Mouse (Mus musculus): Measurements from ENCODE around the gene Twf2. TPM values are rescaled to one million over a fixed set of nuclear protein-coding genes. Genes with fewer than 3 reads are reported as not detected.

Gene Twf2
- total and polyA plus RNA-seq, 3 experiments = 182 to 251 (median 219) TPM

DNA sequence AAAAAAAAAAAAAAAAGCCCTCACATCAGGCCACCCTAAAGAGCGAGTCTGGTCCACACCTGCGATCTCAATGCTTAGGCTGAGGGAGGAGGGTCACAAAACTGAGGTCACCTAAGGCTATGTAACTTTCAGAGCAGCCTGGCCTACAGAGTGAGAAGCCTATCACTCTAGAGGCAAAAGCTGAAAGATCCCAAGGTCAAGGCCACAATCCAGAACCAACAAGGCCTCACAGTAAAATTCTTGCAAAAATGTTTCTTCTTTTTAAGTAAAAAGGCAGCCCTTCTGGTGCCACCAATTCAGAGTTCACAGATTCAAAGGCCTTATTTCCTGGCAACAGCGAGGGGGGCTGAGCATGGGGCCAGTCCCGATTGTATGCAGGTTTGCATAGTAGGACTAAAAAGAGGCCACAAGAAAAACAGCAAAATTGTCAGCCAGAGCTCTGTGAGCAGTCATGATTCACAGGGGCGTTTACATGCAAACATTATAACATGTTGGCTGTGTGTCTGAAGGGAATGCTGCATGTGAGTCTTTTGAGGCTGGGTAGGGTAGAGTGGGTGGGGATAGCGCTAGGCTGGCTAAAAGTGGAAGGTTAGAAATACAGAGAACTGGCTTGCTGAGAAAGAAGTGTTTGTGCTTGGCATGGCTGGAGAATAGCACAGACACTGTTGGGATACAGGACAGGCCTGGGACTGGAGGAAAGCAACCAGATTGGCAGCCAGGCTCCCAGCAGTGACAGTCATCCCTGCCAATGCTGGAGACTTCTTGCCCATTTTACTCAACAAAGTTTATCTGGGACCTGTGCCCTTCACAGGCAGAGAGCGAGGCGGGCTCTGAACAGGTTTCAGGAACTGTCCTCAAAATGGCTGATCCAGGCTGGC, 8.7 kb upstream of the Twf2 start:
- intact Hi-C loops (cut with DNase I) = no loop called here
- TF ChIP-seq CTCF (IDR thresholded peaks at IDR 0.05) = no peak
- TF ChIP-seq POLR2A (IDR thresholded peaks at IDR 0.05; ENCODE audit: insufficient read depth, low read depth, low read length) = no peak
- TF ChIP-seq EP300 (IDR thresholded peaks at IDR 0.05; ENCODE audit: insufficient read depth, low read depth, low read length) = no peak
- DNase-seq = no peak
- H3K79me2 ChIP-seq (replicated peaks; ENCODE audit: control insufficient read depth, insufficient read depth, low read length) = no peaks in the 10 kb centered on the region
- peaks cover 2% of the 10 kb centered on the region for H3K4me1 ChIP-seq (ENCODE audit: control insufficient read depth, insufficient read depth, low read length)
- no peak overlapping the region for H3K9ac ChIP-seq (ENCODE audit: low read depth, low read length)
- H3K27me3 ChIP-seq (ENCODE audit: control insufficient read depth, insufficient read depth, low read length) = no peaks in the 10 kb centered on the region
- H3K27ac ChIP-seq = no peak overlapping the region
- WGBS = 82% methylated on average over 8 of the region's 8 CpGs
- no peaks in the 10 kb centered on the region for H3K36me3 ChIP-seq (ENCODE audit: control insufficient read depth, insufficient read depth, low read length)
- H3K4me3 ChIP-seq = no peak overlapping the region

DNA sequence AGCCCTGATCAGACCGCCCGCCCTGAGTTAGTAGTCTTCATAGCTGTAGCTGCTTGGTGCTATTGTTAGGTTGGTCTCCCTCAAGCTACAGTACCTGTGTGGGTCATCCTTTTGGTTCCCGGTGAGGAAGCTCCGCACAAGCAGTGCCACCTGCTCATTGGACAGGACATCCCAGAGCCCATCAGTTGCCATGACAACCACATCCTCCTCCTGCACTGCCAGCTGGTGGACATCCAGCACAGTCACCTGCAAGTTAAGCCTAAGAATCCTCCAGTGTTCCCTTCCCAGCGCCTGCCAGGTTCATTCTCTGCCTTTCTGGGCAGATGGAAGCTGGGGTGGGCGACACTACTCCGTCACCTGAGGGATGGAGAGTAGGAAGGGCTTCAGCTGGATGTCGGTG, 7.2 kb upstream of the Twf2 start:
- peaks cover 4% of the 10 kb centered on the region for H3K4me1 ChIP-seq (ENCODE audit: control insufficient read depth, insufficient read depth, low read length)
- intact Hi-C loops (cut with DNase I) = loop anchor here (5.0 kb wide), 1 partner anchor 33 kb away; no protein-coding TSS in a partner anchor
- no peaks in the 10 kb centered on the region for H3K79me2 ChIP-seq (replicated peaks; ENCODE audit: control insufficient read depth, insufficient read depth, low read length)
- H3K4me3 ChIP-seq = no peak overlapping the region
- WGBS = 88% methylated on average over 8 of the region's 8 CpGs
- H3K36me3 ChIP-seq (ENCODE audit: control insufficient read depth, insufficient read depth, low read length) = no peaks in the 10 kb centered on the region
- H3K27me3 ChIP-seq (ENCODE audit: control insufficient read depth, insufficient read depth, low read length) = no peaks in the 10 kb centered on the region
- no peak overlapping the region for H3K27ac ChIP-seq
- H3K9ac ChIP-seq (ENCODE audit: low read depth, low read length) = no peak overlapping the region
- DNase-seq = no peak
- TF ChIP-seq EP300 (IDR thresholded peaks at IDR 0.05; ENCODE audit: insufficient read depth, low read depth, low read length) (no peak), POLR2A (IDR thresholded peaks at IDR 0.05; ENCODE audit: insufficient read depth, low read depth, low read length) (no peak), CTCF (IDR thresholded peaks at IDR 0.05) (no peak)

DNA sequence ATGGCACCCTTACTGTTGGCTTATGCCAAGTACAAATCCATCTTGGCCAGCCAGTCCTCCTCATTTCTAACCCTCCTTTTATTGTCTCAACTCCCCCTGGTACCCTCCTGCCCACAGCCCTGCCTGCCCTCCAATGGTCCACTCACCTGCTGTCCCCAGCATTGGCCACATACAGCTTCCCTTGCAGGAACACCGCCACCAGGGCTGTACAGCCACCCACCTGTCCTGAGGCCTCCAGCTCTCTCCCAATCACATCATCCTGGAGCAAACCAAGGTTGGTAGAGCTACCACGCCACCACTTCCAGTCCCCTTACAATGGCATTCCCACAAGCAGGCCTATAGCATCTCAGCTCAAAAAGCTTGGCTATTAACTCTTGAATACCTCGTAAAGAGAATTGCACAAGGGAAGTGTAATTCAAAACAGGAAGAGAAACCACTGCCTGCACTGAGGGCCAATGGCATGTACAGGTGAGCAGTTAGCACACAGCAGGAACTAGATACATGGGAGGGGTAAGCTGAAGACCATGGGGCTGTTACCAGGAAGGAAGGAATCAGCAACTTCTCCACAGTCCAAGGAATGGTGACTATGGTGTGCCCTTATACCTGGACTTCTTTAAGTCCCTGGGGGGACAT, 5.7 kb upstream of the Twf2 start:
- TF ChIP-seq CTCF (IDR thresholded peaks at IDR 0.05) (no peak), EP300 (IDR thresholded peaks at IDR 0.05; ENCODE audit: insufficient read depth, low read depth, low read length) (no peak), POLR2A (IDR thresholded peaks at IDR 0.05; ENCODE audit: insufficient read depth, low read depth, low read length) (no peak)
- peaks cover 4% of the 10 kb centered on the region for H3K4me1 ChIP-seq (ENCODE audit: control insufficient read depth, insufficient read depth, low read length)
- no peak for DNase-seq
- no peak overlapping the region for H3K4me3 ChIP-seq
- no peaks in the 10 kb centered on the region for H3K79me2 ChIP-seq (replicated peaks; ENCODE audit: control insufficient read depth, insufficient read depth, low read length)
- no peaks in the 10 kb centered on the region for H3K36me3 ChIP-seq (ENCODE audit: control insufficient read depth, insufficient read depth, low read length)
- 91% methylated on average over 3 of the region's 3 CpGs for WGBS
- no peak overlapping the region for H3K27ac ChIP-seq
- intact Hi-C loops (cut with DNase I) = loop anchor here (5.0 kb wide), 1 partner anchor 35 kb away; no protein-coding TSS in a partner anchor
- H3K27me3 ChIP-seq (ENCODE audit: control insufficient read depth, insufficient read depth, low read length) = no peaks in the 10 kb centered on the region
- no peak overlapping the region for H3K9ac ChIP-seq (ENCODE audit: low read depth, low read length)

DNA sequence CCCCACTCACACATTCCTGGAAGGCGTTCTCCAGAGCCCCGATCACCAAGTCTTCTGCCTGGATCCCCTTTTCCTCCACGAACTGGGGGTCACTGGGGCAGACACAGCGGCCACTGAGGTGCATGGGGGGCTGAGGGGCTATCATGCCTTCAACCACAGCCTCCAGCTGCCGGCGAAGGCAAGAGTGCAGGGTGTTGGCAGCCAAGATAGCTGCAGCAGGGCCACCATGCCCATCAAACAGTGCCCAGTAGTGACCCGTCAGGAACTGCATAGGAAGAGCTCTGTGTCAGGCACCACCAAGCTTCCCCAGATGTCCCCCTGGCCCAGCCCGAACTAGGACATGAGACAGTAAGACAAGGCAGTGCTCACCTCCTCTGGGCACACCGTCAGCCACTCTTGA, 5.2 kb upstream of the Twf2 start:
- TF ChIP-seq POLR2A (IDR thresholded peaks at IDR 0.05; ENCODE audit: insufficient read depth, low read depth, low read length) (no peak), CTCF (IDR thresholded peaks at IDR 0.05) (no peak), EP300 (IDR thresholded peaks at IDR 0.05; ENCODE audit: insufficient read depth, low read depth, low read length) (no peak)
- no peak overlapping the region for H3K27ac ChIP-seq
- intact Hi-C loops (cut with DNase I) = loop anchor here (2.0 to 5.0 kb wide), 2 partner anchors 27 to 35 kb away; partner anchors contain the start of gene Wdr82
- DNase-seq = no peak
- no peaks in the 10 kb centered on the region for H3K36me3 ChIP-seq (ENCODE audit: control insufficient read depth, insufficient read depth, low read length)
- H3K4me3 ChIP-seq = no peak overlapping the region
- H3K27me3 ChIP-seq (ENCODE audit: control insufficient read depth, insufficient read depth, low read length) = no peaks in the 10 kb centered on the region
- 94% methylated on average over 9 of the region's 9 CpGs for WGBS
- no peaks in the 10 kb centered on the region for H3K79me2 ChIP-seq (replicated peaks; ENCODE audit: control insufficient read depth, insufficient read depth, low read length)
- peaks cover 7% of the 10 kb centered on the region for H3K4me1 ChIP-seq (ENCODE audit: control insufficient read depth, insufficient read depth, low read length)
- H3K9ac ChIP-seq (ENCODE audit: low read depth, low read length) = no peak overlapping the region

DNA sequence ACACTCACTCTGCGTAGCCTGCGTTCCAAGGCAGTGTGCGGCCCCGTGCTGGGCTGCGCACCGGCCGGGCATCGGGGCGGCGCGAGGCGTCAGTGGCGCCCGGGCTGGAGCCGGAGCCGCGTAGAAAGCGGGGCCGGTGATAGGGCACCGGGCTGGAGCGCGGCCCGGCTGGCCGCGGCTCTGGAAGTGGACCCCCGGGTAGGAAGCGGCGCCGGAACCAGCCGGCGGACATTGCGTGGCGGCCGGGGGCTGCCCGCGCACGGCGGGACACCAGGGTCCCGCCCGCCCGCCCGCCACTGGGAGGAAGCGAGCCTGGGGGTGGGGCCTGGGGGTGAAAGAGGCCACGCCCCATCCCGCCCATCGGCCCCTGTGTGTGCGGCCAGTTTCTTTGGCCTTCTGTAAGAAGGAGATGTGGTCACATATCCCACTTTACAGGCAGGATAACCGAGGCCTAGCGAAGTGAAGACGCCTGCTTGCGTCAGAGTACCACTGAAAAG, 3.9 kb upstream of the Twf2 start:
- Histone ChIP-seq H3K36me3 (ENCODE audit: control insufficient read depth, insufficient read depth, low read length) (no peaks in the 10 kb centered on the region), H3K4me3 (peak overlapping the region; percentile 66), H3K9ac (ENCODE audit: low read depth, low read length) (peak overlapping the region; percentile 92), H3K79me2 (replicated peaks; ENCODE audit: control insufficient read depth, insufficient read depth, low read length) (no peaks in the 10 kb centered on the region), H3K27me3 (ENCODE audit: control insufficient read depth, insufficient read depth, low read length) (no peaks in the 10 kb centered on the region), H3K27ac (peak overlapping the region; percentile 81), H3K4me1 (ENCODE audit: control insufficient read depth, insufficient read depth, low read length) (peaks cover 10% of the 10 kb centered on the region)
- 1% methylated on average over 47 of the region's 51 CpGs for WGBS
- TF ChIP-seq CTCF (IDR thresholded peaks at IDR 0.05) (no peak), POLR2A (IDR thresholded peaks at IDR 0.05; ENCODE audit: insufficient read depth, low read depth, low read length) (peak; percentile 85), EP300 (IDR thresholded peaks at IDR 0.05; ENCODE audit: insufficient read depth, low read depth, low read length) (0 out of 2 replicates have a peak, but pooled peaks have one; percentile 28)
- intact Hi-C loops (cut with DNase I) = loop anchor here (2.0 to 5.0 kb wide), 2 partner anchors 28 to 37 kb away; partner anchors contain the start of gene Wdr82
- peak; percentile 88 to 89 for DNase-seq
